Mouse (Mus musculus): Measurements from ENCODE around the gene Spink4. TPM values are rescaled to one million over a fixed set of nuclear protein-coding genes. Genes with fewer than 3 reads are reported as not detected.

Spink4 gene
- polyA plus RNA-seq, 1 experiment from 2014 or later, result not detected

Other genes starting within 250 kb of the Spink4 start
- gene Aptx, start 216.9 kb upstream of the Spink4 start, polyA plus RNA-seq (2014; fragmentation: Nextera tagmentation; extraction: Ambion mirVana), result 30.7 and 31.9 TPM in 2 replicates
- 497 and 506 TPM in 2 replicates for gene Dnaja1, start 197.9 kb upstream of the Spink4 start, polyA plus RNA-seq (2014; fragmentation: Nextera tagmentation; extraction: Ambion mirVana)
- 147 and 171 TPM in 2 replicates for gene Smu1, start 162.1 kb upstream of the Spink4 start, polyA plus RNA-seq (2014; fragmentation: Nextera tagmentation; extraction: Ambion mirVana)
- 36.0 and 45.8 TPM in 2 replicates for gene B4galt1, start 66.0 kb upstream of the Spink4 start, polyA plus RNA-seq (2014; fragmentation: Nextera tagmentation; extraction: Ambion mirVana)
- gene Bag1, start 28.2 kb downstream of the Spink4 start, polyA plus RNA-seq (2014; fragmentation: Nextera tagmentation; extraction: Ambion mirVana), result 235 and 248 TPM in 2 replicates
- 113 and 137 TPM in 2 replicates for gene Chmp5, start 28.4 kb downstream of the Spink4 start, polyA plus RNA-seq (2014; fragmentation: Nextera tagmentation; extraction: Ambion mirVana)
- gene Nfx1, start 50.9 kb downstream of the Spink4 start, polyA plus RNA-seq (2014; fragmentation: Nextera tagmentation; extraction: Ambion mirVana), result 58.6 and 103 TPM in 2 replicates
- gene Aqp7, start 128.1 kb downstream of the Spink4 start, polyA plus RNA-seq (2014; fragmentation: Nextera tagmentation; extraction: Ambion mirVana), result 0.46 and 0.53 TPM in 2 replicates
- gene Aqp3, start 178.1 kb downstream of the Spink4 start, polyA plus RNA-seq (2014; fragmentation: Nextera tagmentation; extraction: Ambion mirVana), result 12.8 and 13.3 TPM in 2 replicates
- 18.0 and 32.9 TPM in 2 replicates for gene Nol6, start 204.4 kb downstream of the Spink4 start, polyA plus RNA-seq (2014; fragmentation: Nextera tagmentation; extraction: Ambion mirVana)
- 97.6 and 103 TPM in 2 replicates for gene Ube2r2, start 215.7 kb downstream of the Spink4 start, polyA plus RNA-seq (2014; fragmentation: Nextera tagmentation; extraction: Ambion mirVana)